Mouse (Mus musculus) lung, postnatal 0 days (tissue): ENCODE data around the gene Dnajb8.

Source experiments
- CTCF ChIP-seq: IDR thresholded peaks from 2 replicates; pipeline ENCODE4 v1.5.1; 2016; ENCODE audit warnings: antibody characterized with exemption, mild to moderate bottlenecking
- EP300 ChIP-seq: IDR thresholded peaks from 2 replicates; pipeline ENCODE4 v1.6.1; 2016; ENCODE audit warnings: antibody characterized with exemption, mild to moderate bottlenecking, control low read depth

GRCm38 (mm10) chr6:88299491-88299890, 77.4 kb downstream of the Dnajb8 start:
- TF ChIP-seq CTCF (no peak), EP300 (no peak)
